Comparison of ENCODE assay signal across 12 mouse cellular contexts in genomic region chr10:21268786-21269410, GRCm38 (mm10). TPM values are rescaled to one million over a fixed set of nuclear protein-coding genes. Genes with fewer than 3 reads are reported as not detected.
A peak's percentile ranks its signal among the peaks of the same experiment; 100 is the strongest.
DNase-seq lines count a peak whose midpoint lies in the region; ATAC-seq and TF ChIP-seq lines count a peak whose summit lies in the region.
"Had no signal": no experiment of that assay in that cellular context is flagged by ENCODE, and none has a peak within 500 bp of the region (broad histone marks: within the 10 kb centered on the region; RNA-seq: fewer than 3 reads in every experiment).

No protein-coding gene starts in this region.

- H3K4me2 ChIP-seq in lung, embryonic 15.5 days = no peak overlapping the region
- peak overlapping the region; percentile 50 for H3K4me2 ChIP-seq in liver, embryonic 16.5 days (ENCODE audit: low read depth, low read length)
- no peak overlapping the region for H3K4me2 ChIP-seq in stomach, embryonic 15.5 days
- H3K4me2 ChIP-seq: hindbrain, embryonic 15.5 days; midbrain, embryonic 13.5 days had no signal

- no peak overlapping the region for H3K9ac ChIP-seq in lung, embryonic 15.5 days
- peak overlapping the region; percentile 44; the same call in 1 of the 2 replicates for H3K9ac ChIP-seq in liver, embryonic 16.5 days (ENCODE audit: low read depth, low read length)
- no peak overlapping the region for H3K9ac ChIP-seq in stomach, embryonic 15.5 days
- H3K9ac ChIP-seq: hindbrain, embryonic 15.5 days; midbrain, embryonic 13.5 days had no signal

- no peak overlapping the region for H3K27ac ChIP-seq in lung, embryonic 15.5 days
- H3K27ac ChIP-seq in liver, embryonic 16.5 days (ENCODE audit: low read length) = peak overlapping the region; percentile 93
- no peak overlapping the region for H3K27ac ChIP-seq in stomach, embryonic 15.5 days
- H3K27ac ChIP-seq: hindbrain, embryonic 15.5 days; midbrain, embryonic 13.5 days had no signal

- 56% methylated on average over 6 of the region's 6 CpGs for WGBS in lung, embryonic 15.5 days
- WGBS in lung, adult 2 months = 57% methylated on average over 6 of the region's 6 CpGs
- WGBS in liver, embryonic 16.5 days (ENCODE audit: insufficient replicate concordance) = 22% methylated on average over 6 of the region's 6 CpGs
- 65% methylated on average over 6 of the region's 6 CpGs for WGBS in stomach, embryonic 15.5 days

- H3K27me3 ChIP-seq in lung, embryonic 15.5 days = no peaks in the 10 kb centered on the region
- no peaks in the 10 kb centered on the region for H3K27me3 ChIP-seq in liver, embryonic 16.5 days (ENCODE audit: control insufficient read depth, insufficient read depth, low read depth, low read length)
- no peaks in the 10 kb centered on the region for H3K27me3 ChIP-seq in stomach, embryonic 15.5 days (replicated peaks)
- H3K27me3 ChIP-seq: hindbrain, embryonic 15.5 days; midbrain, embryonic 13.5 days had no signal

- H3K9me3 ChIP-seq in lung, embryonic 15.5 days = no peaks in the 10 kb centered on the region
- H3K9me3 ChIP-seq in liver, embryonic 16.5 days (replicated peaks; ENCODE audit: control insufficient read depth, low read length) = no peaks in the 10 kb centered on the region
- H3K9me3 ChIP-seq in stomach, embryonic 15.5 days = no peaks in the 10 kb centered on the region
- H3K9me3 ChIP-seq: hindbrain, embryonic 15.5 days; midbrain, embryonic 13.5 days had no signal

- TF ChIP-seq CTCF in lung, adult 2 months (IDR thresholded peaks at IDR 0.05; ENCODE audit: insufficient read depth, low read length) = no peak

- TF ChIP-seq POLR2A in lung, adult 2 months (IDR thresholded peaks at IDR 0.05; ENCODE audit: borderline replicate concordance, extremely low read depth, low read depth, low read length) = no peak

- no peak for DNase-seq in lung, adult 2 months
- DNase-seq in layer of hippocampus, postnatal 36 days = no peak
- no peak for DNase-seq in cerebellum, postnatal 25 days
- DNase-seq in cerebellum, adult 9-10 months = no peak
- DNase-seq: heart, adult 11 months had no signal

- H3K4me1 ChIP-seq in lung, embryonic 15.5 days = no peaks in the 10 kb centered on the region
- H3K4me1 ChIP-seq in lung, adult 2 months (ENCODE audit: control insufficient read depth, insufficient read depth, low read length) = no peaks in the 10 kb centered on the region
- peaks cover 54% of the 10 kb centered on the region for H3K4me1 ChIP-seq in liver, embryonic 16.5 days (ENCODE audit: control insufficient read depth, low read depth, low read length)
- H3K4me1 ChIP-seq in stomach, embryonic 15.5 days = no peaks in the 10 kb centered on the region
- H3K4me1 ChIP-seq: hindbrain, embryonic 15.5 days; midbrain, embryonic 13.5 days had no signal

- H3K4me3 ChIP-seq in lung, embryonic 15.5 days = no peak overlapping the region
- no peak overlapping the region for H3K4me3 ChIP-seq in lung, adult 2 months (replicated peaks; ENCODE audit: extremely low read depth, low read depth, low read length)
- H3K4me3 ChIP-seq in liver, embryonic 16.5 days (ENCODE audit: low read depth, low read length) = no peak overlapping the region
- H3K4me3 ChIP-seq in stomach, embryonic 15.5 days (replicated peaks) = no peak overlapping the region
- H3K4me3 ChIP-seq: hindbrain, embryonic 15.5 days; midbrain, embryonic 13.5 days had no signal

- ATAC-seq in lung, embryonic 15.5 days (ENCODE audit: borderline replicate concordance, extremely low read depth, low FRiP score, low TSS enrichment) = peak; percentile 46; the same call in 1 of the 2 replicates
- peak; percentile 96 for ATAC-seq in erythroblast, adult 5-6 weeks (replicated peaks; ENCODE audit: low FRiP score, poor library complexity, severe bottlenecking)
- ATAC-seq in liver, embryonic 16.5 days (ENCODE audit: low read depth) = peak; percentile 99
- peak; percentile 95 for ATAC-seq in stomach, embryonic 15.5 days (ENCODE audit: insufficient read depth, low FRiP score, low read depth)
- ATAC-seq: forebrain, embryonic 14.5 days; midbrain, embryonic 13.5 days had no signal

- H3K36me3 ChIP-seq in lung, embryonic 15.5 days = no peaks in the 10 kb centered on the region
- H3K36me3 ChIP-seq in liver, embryonic 16.5 days (ENCODE audit: control insufficient read depth, insufficient read depth) = no peaks in the 10 kb centered on the region
- no peaks in the 10 kb centered on the region for H3K36me3 ChIP-seq in stomach, embryonic 15.5 days
- H3K36me3 ChIP-seq: hindbrain, embryonic 15.5 days; midbrain, embryonic 13.5 days had no signal

RNA-seq across cellular contexts. Expression of gene Hbs1l, which starts 26.9 kb away (rescaled TPM):
- polyA plus RNA-seq in lung, embryonic 15.5 days (2015; fragmentation: Nextera tagmentation; extraction: Ambion mirVana) = 78.3 and 79.4 TPM in 2 replicates
- 7.8 and 12.4 TPM in 2 replicates for polyA plus RNA-seq in lung, adult 2 months (2012; rRNA removed)
- 42.3 and 66.0 TPM in 2 replicates for total RNA-seq in erythroblast, adult 5-6 weeks (2015; ENCODE audit: low replicate concordance)
- total RNA-seq in erythroblast, adult 5-6 weeks (2017; ENCODE audit: low replicate concordance) = 69.5 and 91.7 TPM in 2 replicates
- polyA plus RNA-seq in liver, embryonic 16.5 days (2015; fragmentation: Nextera tagmentation; extraction: Ambion mirVana) = 58.7 and 63.2 TPM in 2 replicates
- polyA plus RNA-seq in stomach, embryonic 15.5 days (2015; fragmentation: Nextera tagmentation; extraction: Ambion mirVana) = 75.4 and 88.1 TPM in 2 replicates
- 10 to 100 TPM; 65.7 to 66.9 TPM for total RNA-seq in layer of hippocampus, postnatal 36 days (2021)

Comparison
In these comparisons a context has a peak if more than half of its experiments do, and no peak if none do; other contexts are left out.
1. ATAC-seq: peak in every context shown above with its lines; median percentile 99 in liver, embryonic 16.5 days; 96 in erythroblast, adult 5-6 weeks; 95 in stomach, embryonic 15.5 days; 46 in lung, embryonic 15.5 days.